Mouse (Mus musculus): Measurements from ENCODE around the gene Slain1. TPM values are rescaled to one million over a fixed set of nuclear protein-coding genes. Genes with fewer than 3 reads are reported as not detected.

Gene Slain1
- polyA plus RNA-seq, 1 experiment from 2014 or later: 20.6 TPM

DNA sequence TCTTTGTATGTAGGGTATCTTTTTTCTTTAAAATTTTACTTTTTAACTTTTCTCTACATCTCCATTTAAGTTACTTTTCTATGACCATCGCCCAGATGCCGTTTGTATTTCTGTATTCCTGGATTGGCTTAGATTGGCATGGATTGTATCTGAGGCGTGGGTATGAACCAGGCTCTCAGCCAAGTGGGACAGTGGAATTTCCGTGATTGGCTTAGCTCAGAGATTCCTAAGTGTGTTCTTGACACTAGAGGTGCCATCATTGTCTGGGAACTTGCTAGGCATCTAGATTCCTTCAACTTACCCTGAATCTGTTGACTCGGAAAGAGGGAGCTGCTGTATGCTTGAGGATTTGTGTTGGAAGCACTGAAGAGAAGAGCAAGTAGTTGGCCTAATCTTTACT, 5.4 kb downstream of the Slain1 start:
- no peak overlapping the region for H3K27ac ChIP-seq (ENCODE audit: low read length)
- 38% methylated on average over 5 of the region's 5 CpGs for WGBS
- no peak overlapping the region for H3K9ac ChIP-seq (replicated peaks; ENCODE audit: low read depth, low read length)
- H3K36me3 ChIP-seq (ENCODE audit: control insufficient read depth, insufficient read depth): peaks cover 11% of the 10 kb centered on the region
- peaks cover 50% of the 10 kb centered on the region for H3K4me1 ChIP-seq (replicated peaks; ENCODE audit: control insufficient read depth, insufficient read depth, low read length)
- H3K4me3 ChIP-seq (replicated peaks; ENCODE audit: low read length): no peak overlapping the region
- H3K9me3 ChIP-seq (ENCODE audit: control insufficient read depth, low read length): no peaks in the 10 kb centered on the region
- peak overlapping the region; percentile 27; the same call in 1 of the 2 replicates for H3K4me2 ChIP-seq (ENCODE audit: low read length)
- H3K27me3 ChIP-seq (replicated peaks; ENCODE audit: control insufficient read depth, insufficient read depth, low read length): no peaks in the 10 kb centered on the region
- no peak for ATAC-seq

DNA sequence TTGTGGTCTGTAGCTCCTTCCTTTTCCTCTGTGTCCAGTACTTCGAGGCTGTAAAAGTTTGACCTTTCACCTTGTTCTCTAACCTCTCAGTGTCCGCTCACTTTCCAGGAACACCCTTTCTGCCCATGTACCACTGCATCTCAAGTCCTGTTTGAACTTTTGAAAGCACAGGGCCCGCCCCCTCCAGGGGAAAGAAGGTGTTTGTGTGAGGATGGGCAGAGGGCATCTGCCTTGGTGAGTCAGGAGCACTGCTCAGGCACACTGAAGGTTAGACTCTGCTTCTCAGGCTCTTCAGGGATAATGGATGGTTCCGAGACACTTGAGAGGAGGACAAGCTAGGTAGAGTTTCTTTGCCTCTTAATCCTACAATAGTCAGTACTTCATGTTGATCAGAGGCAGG, 7.8 kb downstream of the Slain1 start:
- no peak overlapping the region for H3K27ac ChIP-seq (ENCODE audit: low read length)
- no peaks in the 10 kb centered on the region for H3K9me3 ChIP-seq (ENCODE audit: control insufficient read depth, low read length)
- ATAC-seq: no peak
- H3K4me2 ChIP-seq (ENCODE audit: low read length): no peak overlapping the region
- no peak overlapping the region for H3K9ac ChIP-seq (replicated peaks; ENCODE audit: low read depth, low read length)
- no peak overlapping the region for H3K4me3 ChIP-seq (replicated peaks; ENCODE audit: low read length)
- peaks cover 11% of the 10 kb centered on the region for H3K36me3 ChIP-seq (ENCODE audit: control insufficient read depth, insufficient read depth)
- peaks cover 38% of the 10 kb centered on the region for H3K4me1 ChIP-seq (replicated peaks; ENCODE audit: control insufficient read depth, insufficient read depth, low read length)
- no peaks in the 10 kb centered on the region for H3K27me3 ChIP-seq (replicated peaks; ENCODE audit: control insufficient read depth, insufficient read depth, low read length)
- WGBS: 94% methylated on average over 4 of the region's 4 CpGs

DNA sequence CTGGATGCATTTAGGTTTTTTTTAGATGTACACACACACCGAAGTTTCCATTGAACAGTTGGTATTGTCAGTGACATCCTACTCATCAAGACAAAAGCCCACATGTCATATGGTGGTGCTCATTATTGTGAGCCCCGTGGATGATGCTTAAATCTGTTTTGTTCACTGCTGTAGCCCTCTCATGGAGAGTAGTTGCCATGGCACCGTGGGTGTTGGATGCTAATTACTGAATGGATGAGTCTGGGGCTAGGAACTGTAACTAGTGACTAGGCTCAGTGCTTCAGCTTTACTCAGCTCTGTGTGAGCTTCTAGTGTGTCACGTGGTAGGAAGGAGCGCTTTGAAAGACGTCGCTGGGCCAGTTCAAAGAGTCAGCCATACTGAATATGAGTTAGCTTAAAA, 13.0 kb downstream of the Slain1 start:
- peaks cover 7% of the 10 kb centered on the region for H3K36me3 ChIP-seq (ENCODE audit: control insufficient read depth, insufficient read depth)

DNA sequence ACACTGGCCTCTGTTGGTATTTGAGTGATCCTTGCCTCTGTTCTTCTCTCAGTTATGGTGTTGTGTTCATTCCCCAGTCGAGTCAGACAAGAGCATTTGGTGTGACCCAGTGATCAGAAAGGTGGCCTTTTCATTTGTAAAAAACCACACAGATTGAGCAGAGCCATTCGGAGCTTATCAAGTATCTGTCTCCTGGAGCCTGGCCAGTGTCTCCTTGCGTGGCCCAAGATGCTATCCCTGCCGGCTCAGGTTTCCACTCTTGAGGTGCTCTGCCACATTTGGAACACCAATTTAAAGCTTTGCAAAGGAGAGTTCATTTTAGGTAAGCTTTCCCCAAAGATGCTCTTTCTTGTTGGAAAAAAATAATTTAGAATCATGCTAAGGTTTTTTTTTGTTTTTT, 14.4 kb downstream of the Slain1 start:
- Histone ChIP-seq H3K4me1 (replicated peaks; ENCODE audit: control insufficient read depth, insufficient read depth, low read length) (peaks cover 10% of the 10 kb centered on the region), H3K9ac (replicated peaks; ENCODE audit: low read depth, low read length) (no peak overlapping the region), H3K36me3 (ENCODE audit: control insufficient read depth, insufficient read depth) (peaks cover 2% of the 10 kb centered on the region; the same call in 1 of the 2 replicates), H3K27ac (ENCODE audit: low read length) (no peak overlapping the region), H3K9me3 (ENCODE audit: control insufficient read depth, low read length) (no peaks in the 10 kb centered on the region), H3K4me2 (ENCODE audit: low read length) (no peak overlapping the region), H3K27me3 (replicated peaks; ENCODE audit: control insufficient read depth, insufficient read depth, low read length) (no peaks in the 10 kb centered on the region), H3K4me3 (replicated peaks; ENCODE audit: low read length) (no peak overlapping the region)
- 77% methylated on average over 4 of the region's 4 CpGs for WGBS
- ATAC-seq: no peak

More for the DNA sequence above, 13.0 kb downstream of the Slain1 start:
- no peak overlapping the region for H3K4me3 ChIP-seq (replicated peaks; ENCODE audit: low read length)
- H3K9ac ChIP-seq (replicated peaks; ENCODE audit: low read depth, low read length): no peak overlapping the region
- H3K4me1 ChIP-seq (replicated peaks; ENCODE audit: control insufficient read depth, insufficient read depth, low read length): peaks cover 10% of the 10 kb centered on the region
- no peaks in the 10 kb centered on the region for H3K27me3 ChIP-seq (replicated peaks; ENCODE audit: control insufficient read depth, insufficient read depth, low read length)
- no peak overlapping the region for H3K4me2 ChIP-seq (ENCODE audit: low read length)
- H3K9me3 ChIP-seq (ENCODE audit: control insufficient read depth, low read length): no peaks in the 10 kb centered on the region
- 50% methylated on average over 7 of the region's 7 CpGs for WGBS
- no peak overlapping the region for H3K27ac ChIP-seq (ENCODE audit: low read length)
- peak; percentile 78 for ATAC-seq

DNA sequence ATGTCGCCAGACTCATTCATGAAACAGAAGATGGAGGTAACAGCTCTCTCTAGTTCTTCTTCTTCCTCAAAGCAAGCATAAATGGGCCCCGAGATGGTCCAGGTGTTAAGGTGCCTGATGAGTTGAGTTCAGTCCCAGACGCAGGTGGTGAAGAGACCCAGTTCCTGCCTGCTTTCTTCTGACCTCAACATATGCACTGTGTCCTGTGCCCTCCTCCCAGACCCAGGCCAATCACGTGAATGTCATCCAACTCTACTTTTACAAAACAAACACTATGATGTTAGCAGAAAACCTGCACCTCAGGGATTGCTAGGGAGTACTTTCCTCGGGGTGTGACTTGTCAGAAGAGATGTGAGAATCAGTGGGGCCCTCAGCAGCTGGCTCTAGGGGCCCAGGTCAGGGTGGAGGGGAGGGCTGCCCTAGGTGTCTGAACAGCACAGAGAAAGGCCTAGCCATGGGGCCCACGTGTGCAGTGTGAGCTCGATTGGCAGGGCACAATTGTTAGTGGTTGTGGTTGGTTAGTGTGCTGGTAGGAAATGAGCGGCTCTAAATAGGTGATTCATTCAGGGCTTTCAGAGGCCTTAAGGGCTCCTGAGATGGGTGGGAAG, 16.4 kb downstream of the Slain1 start:
- Histone ChIP-seq H3K27me3 (replicated peaks; ENCODE audit: control insufficient read depth, insufficient read depth, low read length) (no peaks in the 10 kb centered on the region), H3K4me2 (ENCODE audit: low read length) (no peak overlapping the region), H3K4me3 (replicated peaks; ENCODE audit: low read length) (no peak overlapping the region), H3K27ac (ENCODE audit: low read length) (no peak overlapping the region), H3K9ac (replicated peaks; ENCODE audit: low read depth, low read length) (no peak overlapping the region), H3K36me3 (ENCODE audit: control insufficient read depth, insufficient read depth) (peaks cover 14% of the 10 kb centered on the region), H3K4me1 (replicated peaks; ENCODE audit: control insufficient read depth, insufficient read depth, low read length) (peaks cover 10% of the 10 kb centered on the region), H3K9me3 (ENCODE audit: control insufficient read depth, low read length) (no peaks in the 10 kb centered on the region)
- ATAC-seq: no peak
- 66% methylated on average over 8 of the region's 8 CpGs for WGBS

DNA sequence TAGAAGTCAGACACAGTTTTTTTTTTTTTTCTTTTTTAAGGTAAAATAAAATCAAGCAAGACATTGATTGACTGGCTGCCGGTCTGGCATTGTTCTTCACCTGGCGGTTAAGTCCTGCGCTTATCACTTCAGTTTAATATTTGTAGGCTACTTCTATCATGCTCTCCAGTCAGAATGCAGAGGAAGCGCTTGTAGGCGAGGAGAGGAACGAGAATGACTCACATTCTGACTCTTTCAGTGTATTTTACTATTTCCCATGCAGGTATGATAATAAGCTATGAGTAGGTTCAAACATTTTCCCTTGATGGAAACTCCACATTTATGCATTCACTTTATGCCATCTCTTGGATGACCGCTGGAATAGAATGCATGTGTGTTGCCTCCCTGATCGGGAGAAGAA, 17.0 kb downstream of the Slain1 start:
- H3K27me3 ChIP-seq (replicated peaks; ENCODE audit: control insufficient read depth, insufficient read depth, low read length): no peaks in the 10 kb centered on the region
- H3K9ac ChIP-seq (replicated peaks; ENCODE audit: low read depth, low read length): no peak overlapping the region
- ATAC-seq: no peak

DNA sequence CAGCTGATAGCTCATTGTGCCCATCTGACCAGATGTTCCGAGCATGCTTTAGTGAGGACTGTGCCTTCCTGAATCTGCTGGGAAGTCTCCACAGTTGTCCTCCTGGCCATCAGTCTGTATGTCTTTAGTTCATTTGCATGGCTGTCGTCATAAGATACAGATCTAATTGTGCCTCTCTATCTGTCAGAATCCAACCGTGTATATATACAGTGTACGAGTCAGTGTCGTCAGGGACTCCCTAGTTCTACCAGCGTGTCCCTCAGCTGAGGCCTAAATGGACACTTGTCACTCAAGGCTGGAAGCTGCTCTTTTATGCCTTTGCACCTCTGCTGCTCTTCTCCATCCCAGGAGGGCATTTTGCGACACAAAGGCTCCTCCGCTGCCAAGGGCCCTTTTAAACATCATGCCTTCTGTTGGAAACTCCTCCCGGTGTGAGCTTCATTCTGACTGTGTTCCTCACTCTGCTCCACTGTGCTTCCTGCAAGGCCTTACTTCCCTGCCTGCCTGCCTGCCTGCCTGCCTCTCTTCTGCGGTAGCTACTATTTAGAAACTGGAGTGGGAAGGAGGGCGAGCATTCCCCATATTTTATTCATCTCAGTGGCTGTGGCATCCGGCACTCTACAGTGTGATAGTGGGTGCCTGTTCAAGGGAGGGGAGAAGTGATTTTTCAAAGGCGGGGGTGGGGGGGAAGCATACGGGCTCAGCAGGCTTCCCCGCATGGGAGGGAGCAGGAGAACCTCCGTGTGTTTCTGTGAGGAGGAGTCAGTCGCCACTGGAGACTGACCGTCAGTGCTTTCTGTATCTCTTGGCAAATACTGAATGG, 29.6 kb downstream of the Slain1 start:
- Histone ChIP-seq H3K4me2 (ENCODE audit: low read length) (peak overlapping the region; percentile 39), H3K4me1 (replicated peaks; ENCODE audit: control insufficient read depth, insufficient read depth, low read length) (peaks cover 46% of the 10 kb centered on the region), H3K36me3 (ENCODE audit: control insufficient read depth, insufficient read depth) (peaks cover 2% of the 10 kb centered on the region; the same call in 1 of the 2 replicates), H3K27ac (ENCODE audit: low read length) (peak overlapping the region; percentile 42), H3K4me3 (replicated peaks; ENCODE audit: low read length) (0 out of 2 replicates have a peak overlapping the region, but pooled peaks have one; percentile 2), H3K9me3 (ENCODE audit: control insufficient read depth, low read length) (no peaks in the 10 kb centered on the region), H3K27me3 (replicated peaks; ENCODE audit: control insufficient read depth, insufficient read depth, low read length) (no peaks in the 10 kb centered on the region), H3K9ac (replicated peaks; ENCODE audit: low read depth, low read length) (peak overlapping the region; percentile 46)
- ATAC-seq: peak; percentile 69
- 21% methylated on average over 18 of the region's 18 CpGs for WGBS

More for the DNA sequence above, 17.0 kb downstream of the Slain1 start:
- no peak overlapping the region for H3K4me3 ChIP-seq (replicated peaks; ENCODE audit: low read length)
- peaks cover 17% of the 10 kb centered on the region for H3K36me3 ChIP-seq (ENCODE audit: control insufficient read depth, insufficient read depth)
- H3K9me3 ChIP-seq (ENCODE audit: control insufficient read depth, low read length): no peaks in the 10 kb centered on the region
- H3K27ac ChIP-seq (ENCODE audit: low read length): no peak overlapping the region
- WGBS: 95% methylated on average over 8 of the region's 8 CpGs
- no peak overlapping the region for H3K4me2 ChIP-seq (ENCODE audit: low read length)
- H3K4me1 ChIP-seq (replicated peaks; ENCODE audit: control insufficient read depth, insufficient read depth, low read length): peaks cover 10% of the 10 kb centered on the region

DNA sequence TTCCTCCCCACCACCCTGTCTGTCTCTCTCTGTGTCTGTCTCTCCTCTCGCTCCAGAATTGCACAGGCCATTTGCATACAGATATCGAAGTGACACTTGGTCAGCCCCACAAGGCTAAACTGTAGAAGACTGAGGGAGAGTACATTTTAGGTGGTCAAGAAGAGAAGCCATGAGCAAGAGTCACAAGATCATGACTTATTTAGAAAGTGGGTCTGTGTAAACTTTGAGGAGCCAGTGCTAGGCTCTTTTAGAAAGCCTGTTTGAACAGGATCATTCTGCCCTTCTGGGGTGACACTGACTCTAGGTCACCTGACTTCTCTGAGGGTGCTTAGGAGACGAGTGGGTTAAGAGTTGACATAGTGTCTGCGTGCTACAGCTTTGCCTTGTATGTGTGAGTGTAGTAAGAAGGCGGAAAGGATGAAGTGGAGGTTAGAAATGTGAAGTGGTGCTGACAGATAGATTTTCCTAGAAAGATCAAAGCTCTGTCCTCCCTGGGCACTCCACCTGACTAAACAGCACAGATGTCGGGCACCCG, 30.3 kb downstream of the Slain1 start:
- H3K9ac ChIP-seq (replicated peaks; ENCODE audit: low read depth, low read length): no peak overlapping the region

DNA sequence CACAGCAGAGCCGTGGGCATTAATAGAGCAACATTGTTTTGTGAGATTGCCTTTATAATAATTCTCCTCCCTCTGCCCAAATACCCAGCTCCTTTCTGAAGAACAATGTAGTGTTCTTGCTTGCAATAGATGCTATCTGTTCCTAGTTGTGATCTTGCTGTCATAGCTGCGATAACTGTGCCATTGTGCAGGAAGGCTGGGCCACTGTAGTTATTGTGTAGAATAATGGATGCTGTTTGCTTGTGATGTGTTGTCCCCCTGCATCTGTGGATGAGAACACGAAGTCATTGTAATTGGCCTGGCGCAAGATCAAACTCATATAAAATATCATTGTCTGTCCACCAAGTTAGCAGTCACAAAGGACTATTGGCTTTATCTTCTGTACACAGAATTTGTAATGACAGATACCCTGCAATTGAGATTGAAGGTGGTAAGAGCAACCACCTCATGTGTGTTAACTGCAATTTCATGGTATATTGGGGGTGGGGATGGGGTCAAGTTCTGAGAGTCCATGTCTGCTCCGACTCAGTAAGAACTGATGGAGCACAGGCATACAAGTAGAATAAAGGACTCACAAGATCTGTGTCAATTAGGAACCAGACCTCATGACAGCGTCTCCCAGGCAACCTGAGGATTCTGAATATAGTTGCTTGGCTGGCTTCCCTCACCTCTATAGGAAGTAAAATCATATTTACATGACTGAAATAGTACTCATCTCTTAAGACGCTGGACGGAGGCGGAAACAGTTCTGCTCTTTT, 32.8 kb downstream of the Slain1 start:
- no peaks in the 10 kb centered on the region for H3K27me3 ChIP-seq (replicated peaks; ENCODE audit: control insufficient read depth, insufficient read depth, low read length)
- peaks cover 46% of the 10 kb centered on the region for H3K4me1 ChIP-seq (replicated peaks; ENCODE audit: control insufficient read depth, insufficient read depth, low read length)
- no peak overlapping the region for H3K4me2 ChIP-seq (ENCODE audit: low read length)
- 34% methylated on average over 9 of the region's 9 CpGs for WGBS
- no peak for ATAC-seq
- no peaks in the 10 kb centered on the region for H3K9me3 ChIP-seq (ENCODE audit: control insufficient read depth, low read length)
- H3K36me3 ChIP-seq (ENCODE audit: control insufficient read depth, insufficient read depth): peaks cover 8% of the 10 kb centered on the region
- H3K9ac ChIP-seq (replicated peaks; ENCODE audit: low read depth, low read length): no peak overlapping the region
- no peak overlapping the region for H3K4me3 ChIP-seq (replicated peaks; ENCODE audit: low read length)
- peak overlapping the region; percentile 23; the same call in 1 of the 2 replicates for H3K27ac ChIP-seq (ENCODE audit: low read length)

More for the DNA sequence above, 30.3 kb downstream of the Slain1 start:
- Histone ChIP-seq H3K4me3 (replicated peaks; ENCODE audit: low read length) (no peak overlapping the region), H3K9me3 (ENCODE audit: control insufficient read depth, low read length) (no peaks in the 10 kb centered on the region), H3K27me3 (replicated peaks; ENCODE audit: control insufficient read depth, insufficient read depth, low read length) (no peaks in the 10 kb centered on the region), H3K4me1 (replicated peaks; ENCODE audit: control insufficient read depth, insufficient read depth, low read length) (peaks cover 46% of the 10 kb centered on the region), H3K27ac (ENCODE audit: low read length) (peak overlapping the region; percentile 42; the same call in 1 of the 2 replicates), H3K4me2 (ENCODE audit: low read length) (peak overlapping the region; percentile 39), H3K36me3 (ENCODE audit: control insufficient read depth, insufficient read depth) (peaks cover 2% of the 10 kb centered on the region; the same call in 1 of the 2 replicates)
- WGBS: 66% methylated on average over 7 of the region's 7 CpGs
- ATAC-seq: no peak
